Mouse (Mus musculus): Measurements from ENCODE around the gene Zfp865. TPM values are rescaled to one million over a fixed set of nuclear protein-coding genes. Genes with fewer than 3 reads are reported as not detected.
"Not testable (repeated sequence)": the region's sequence is repeated elsewhere in the genome, so short reads cannot be mapped to it uniquely, and the experiment has no call there.

Zfp865 gene
- total and polyA plus RNA-seq, 3 experiments: 4.0 to 21.0 (median 12.3) TPM

DNA sequence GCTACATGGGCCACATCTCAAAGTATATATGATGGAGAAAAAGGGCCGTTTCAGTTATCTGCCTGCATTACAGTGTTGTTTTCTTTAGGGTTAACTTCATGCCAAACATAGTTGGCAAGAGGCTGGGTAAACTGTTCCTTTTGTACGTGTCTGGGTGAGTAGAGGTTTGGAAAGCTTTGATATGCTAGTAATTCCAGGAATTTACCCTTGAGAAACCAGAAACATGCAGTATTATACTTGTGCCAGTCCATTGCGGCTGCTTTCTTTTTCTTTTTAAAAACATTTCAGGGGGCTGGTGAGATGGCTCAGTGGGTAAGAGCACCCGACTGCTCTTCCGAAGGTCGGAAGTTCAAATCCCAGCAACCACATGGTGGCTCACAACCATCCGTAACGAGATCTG is 23.2 kb upstream of the Zfp865 start:
- TF ChIP-seq CHD1 (IDR thresholded peaks at IDR 0.05; ENCODE audit: low read depth, low read length) (no peak), IRF4 (IDR thresholded peaks at IDR 0.05; ENCODE audit: low read depth, low read length) (no peak), UBTF (IDR thresholded peaks at IDR 0.05; ENCODE audit: low read depth, low read length) (no peak), RAD21 (IDR thresholded peaks at IDR 0.05; ENCODE audit: low read depth, low read length) (no peak), HCFC1 (IDR thresholded peaks at IDR 0.05; ENCODE audit: low read depth, low read length) (no peak), ZMIZ1 (IDR thresholded peaks at IDR 0.05; ENCODE audit: low read depth, low read length) (no peak), GABPA (IDR thresholded peaks at IDR 0.05; ENCODE audit: insufficient replicate concordance, low read depth, low read length) (no peak), MAFK (IDR thresholded peaks at IDR 0.05; ENCODE audit: insufficient replicate concordance, low read length) (no peak)
- H3K79me2 ChIP-seq (replicated peaks; ENCODE audit: control insufficient read depth, extremely low read depth, insufficient read depth, poor library complexity, severe bottlenecking): no peaks in the 10 kb centered on the region

DNA sequence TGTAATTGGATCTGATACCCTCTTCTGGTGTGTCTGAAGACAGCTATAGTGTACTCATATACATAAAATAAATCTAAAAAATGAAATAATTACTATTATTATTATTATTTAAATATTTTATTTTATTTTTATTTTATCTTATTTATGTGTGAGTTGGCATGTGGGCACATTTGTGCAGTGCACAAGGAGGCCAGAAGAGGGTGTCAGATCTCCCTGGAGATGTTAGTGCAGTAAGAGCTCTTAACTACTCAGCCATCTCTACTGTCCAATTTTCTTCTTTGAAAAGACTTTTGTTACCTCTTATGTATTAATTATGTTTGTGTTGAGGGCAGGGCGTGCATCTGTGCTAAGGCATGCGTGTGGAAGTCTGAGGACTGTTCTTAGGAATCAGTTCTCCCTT is 20.3 kb upstream of the Zfp865 start:
- TF ChIP-seq MAX (IDR thresholded peaks at IDR 0.05; ENCODE audit: low read length) (no peak), ZKSCAN1 (IDR thresholded peaks at IDR 0.05; ENCODE audit: borderline replicate concordance, low read depth, low read length) (no peak), POLR2A (IDR thresholded peaks at IDR 0.05; ENCODE audit: low read depth, low read length) (no peak), USF1 (IDR thresholded peaks at IDR 0.05; ENCODE audit: low read depth, low read length) (no peak), SMC3 (IDR thresholded peaks at IDR 0.05; ENCODE audit: low read depth, low read length) (peak; percentile 64), JUND (conservative IDR thresholded peaks at IDR 0.05; ENCODE audit: low read depth, low read length) (no peak), TBP (conservative IDR thresholded peaks at IDR 0.05; ENCODE audit: low read depth, low read length) (no peak), RAD21 (IDR thresholded peaks at IDR 0.05; ENCODE audit: low read depth, low read length) (peak; percentile 51), CTCF (conservative IDR thresholded peaks at IDR 0.05 in 1 of 2, IDR thresholded peaks at IDR 0.05 in 1 of 2; ENCODE audit: low read depth in 2 of 2, low read length in 2 of 2) (peak; percentile 11 to 65; a peak in 2 of 4 replicates)
- peaks cover 3% of the 10 kb centered on the region for H3K9me3 ChIP-seq (replicated peaks; ENCODE audit: low read length)
- no peaks in the 10 kb centered on the region for H3K27me3 ChIP-seq (replicated peaks)
- H3K4me3 ChIP-seq (replicated peaks in 1 of 3; ENCODE audit: low read depth in 2 of 3, low read length in 2 of 3, poor library complexity in 1 of 3): no peak overlapping the region
- no peaks in the 10 kb centered on the region for H3K36me3 ChIP-seq (replicated peaks in 1 of 2; ENCODE audit: control insufficient read depth in 1 of 2, insufficient read depth in 1 of 2, low read length in 1 of 2)
- no peaks in the 10 kb centered on the region for H3K79me2 ChIP-seq (replicated peaks; ENCODE audit: control insufficient read depth, extremely low read depth, insufficient read depth, poor library complexity, severe bottlenecking)
- H3K4me2 ChIP-seq (ENCODE audit: insufficient read depth, low read depth, poor library complexity, severe bottlenecking): no peak overlapping the region
- dilution Hi-C loops (cut with MboI; ENCODE audit: extremely low pct_ligation_motif_present, extremely low pct_unique_long_range_greater_than_20kb, low sequenced_read_pairs) (no loop called here), in situ Hi-C loops (cut with MboI; ENCODE audit: low pct_ligation_motif_present, low pct_unique_long_range_greater_than_20kb, low sequenced_read_pairs) (no loop called here)
- peaks cover 0 to 12% of the 10 kb centered on the region in 2 experiments; a peak in 2 of 4 replicates for H3K4me1 ChIP-seq (ENCODE audit: control insufficient read depth in 1 of 2, insufficient read depth in 2 of 2)
- no peak for DNase-seq (ENCODE audit: extremely low read depth)
- H3K27ac ChIP-seq (ENCODE audit: insufficient read depth, low read depth): no peak overlapping the region
- H3K9ac ChIP-seq (ENCODE audit: insufficient read depth, low read depth): no peak overlapping the region

More for the DNA sequence above, 23.2 kb upstream of the Zfp865 start:
- in situ Hi-C loops (cut with MboI; ENCODE audit: low pct_ligation_motif_present, low pct_unique_long_range_greater_than_20kb, low sequenced_read_pairs): no loop called here
- Histone ChIP-seq H3K9me3 (replicated peaks; ENCODE audit: low read length) (peaks cover 12% of the 10 kb centered on the region), H3K4me1 (ENCODE audit: control insufficient read depth in 1 of 2, insufficient read depth in 2 of 2) (peaks cover 0 to 13% of the 10 kb centered on the region in 2 experiments; a peak in 2 of 4 replicates), H3K4me3 (replicated peaks in 1 of 3; ENCODE audit: low read depth in 2 of 3, low read length in 2 of 3, poor library complexity in 1 of 3) (peak overlapping the region; percentile 74 to 82 (median 77)), H3K27me3 (replicated peaks) (no peaks in the 10 kb centered on the region), H3K27ac (ENCODE audit: insufficient read depth, low read depth) (no peak overlapping the region), H3K36me3 (replicated peaks in 1 of 2; ENCODE audit: control insufficient read depth in 1 of 2, insufficient read depth in 1 of 2, low read length in 1 of 2) (peaks cover 11 to 23% of the 10 kb centered on the region in 2 experiments), H3K4me2 (ENCODE audit: insufficient read depth, low read depth, poor library complexity, severe bottlenecking) (peak overlapping the region; percentile 70), H3K9ac (ENCODE audit: insufficient read depth, low read depth) (peak overlapping the region; percentile 75)
- dilution Hi-C loops (cut with MboI; ENCODE audit: extremely low pct_ligation_motif_present, extremely low pct_unique_long_range_greater_than_20kb, low sequenced_read_pairs): no loop called here
- no peak for DNase-seq (ENCODE audit: extremely low read depth)

DNA sequence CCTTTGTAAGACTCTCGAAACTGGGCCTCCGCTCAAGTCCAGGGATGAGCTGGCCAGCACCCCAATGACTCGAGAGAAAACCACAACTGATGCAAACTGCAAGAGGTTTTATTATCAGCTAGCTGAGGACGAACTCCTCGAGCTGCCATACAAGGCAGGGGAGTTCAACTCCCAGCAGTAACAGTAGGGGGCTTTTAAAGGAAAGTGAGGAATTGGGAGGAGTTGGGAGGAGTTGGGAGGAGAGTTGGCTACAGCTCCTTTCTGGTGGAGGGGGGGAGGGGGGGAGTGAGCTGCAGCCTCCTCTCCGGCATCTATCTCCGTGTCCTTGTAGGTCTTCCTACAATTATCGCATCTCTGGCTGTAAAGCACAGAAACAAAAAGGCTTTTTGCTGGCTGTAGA is 17.3 kb upstream of the Zfp865 start:
- H3K79me2 ChIP-seq (replicated peaks; ENCODE audit: control insufficient read depth, extremely low read depth, insufficient read depth, poor library complexity, severe bottlenecking); H3K4me2 ChIP-seq (ENCODE audit: insufficient read depth, low read depth, poor library complexity, severe bottlenecking); H3K4me3 ChIP-seq (replicated peaks in 1 of 3; ENCODE audit: low read depth in 2 of 3, low read length in 2 of 3, poor library complexity in 1 of 3); DNase-seq (ENCODE audit: extremely low read depth); H3K9me3 ChIP-seq (replicated peaks; ENCODE audit: low read length); H3K4me1 ChIP-seq (ENCODE audit: control insufficient read depth in 1 of 2, insufficient read depth in 2 of 2); H3K27me3 ChIP-seq (replicated peaks); dilution Hi-C loops (cut with MboI; ENCODE audit: extremely low pct_ligation_motif_present, extremely low pct_unique_long_range_greater_than_20kb, low sequenced_read_pairs); H3K27ac ChIP-seq (ENCODE audit: insufficient read depth, low read depth); in situ Hi-C loops (cut with MboI; ENCODE audit: low pct_ligation_motif_present, low pct_unique_long_range_greater_than_20kb, low sequenced_read_pairs); H3K9ac ChIP-seq (ENCODE audit: insufficient read depth, low read depth): not testable (repeated sequence)
- peaks cover 8 to 20% of the 10 kb centered on the region in 2 experiments for H3K36me3 ChIP-seq (replicated peaks in 1 of 2; ENCODE audit: control insufficient read depth in 1 of 2, insufficient read depth in 1 of 2, low read length in 1 of 2)
